Mouse (Mus musculus): Measurements from ENCODE around the gene Atxn1.

- TF ChIP-seq NELFE (IDR thresholded peaks at IDR 0.05; ENCODE audit: low read depth, low read length) (no peak), MYC (IDR thresholded peaks at IDR 0.05; ENCODE audit: low read depth, low read length) (no peak), ZKSCAN1 (IDR thresholded peaks at IDR 0.05; ENCODE audit: borderline replicate concordance, low read depth, low read length) (no peak), MAX (IDR thresholded peaks at IDR 0.05; ENCODE audit: low read length) (no peak), POLR2A (IDR thresholded peaks at IDR 0.05; ENCODE audit: low read depth, low read length) (no peak), CTCF (conservative IDR thresholded peaks at IDR 0.05 in 1 of 2, IDR thresholded peaks at IDR 0.05 in 1 of 2; ENCODE audit: low read depth in 2 of 2, low read length in 2 of 2) (no peak), ETS1 (conservative IDR thresholded peaks at IDR 0.05; ENCODE audit: low read depth, low read length) (no peak), HCFC1 (IDR thresholded peaks at IDR 0.05; ENCODE audit: low read depth, low read length) (no peak), RAD21 (IDR thresholded peaks at IDR 0.05; ENCODE audit: low read depth, low read length) (no peak)
Observed at GRCm38 (mm10) chr13:45783681-45784080, 181.1 kb downstream of the Atxn1 start.
